Mouse (Mus musculus): ENCODE measurements around the gene Dync2li1. TPM values are rescaled to one million over a fixed set of nuclear protein-coding genes. Genes with fewer than 3 reads are reported as not detected.

Gene Dync2li1
- polyA plus RNA-seq, 1 experiment = 10.1 TPM

- Histone ChIP-seq H3K79me2 (ENCODE audit: control insufficient read depth, insufficient read depth) (no peaks in the 10 kb centered on the region), H3K27me3 (ENCODE audit: control insufficient read depth, insufficient read depth, insufficient read length) (no peaks in the 10 kb centered on the region), H3K36me3 (ENCODE audit: control insufficient read depth, insufficient read depth) (peaks cover 48% of the 10 kb centered on the region), H3K4me3 (no peak overlapping the region), H3ac (ENCODE audit: control insufficient read depth, insufficient read length) (no peak overlapping the region), H3K4me2 (ENCODE audit: low read depth) (no peak overlapping the region)
- TF ChIP-seq MYOD1 (IDR thresholded peaks at IDR 0.05; ENCODE audit: control insufficient read depth in 1 of 3, insufficient read length in 2 of 3, low read depth in 2 of 3) (no peak), E2F4 (IDR thresholded peaks at IDR 0.05; ENCODE audit: insufficient read depth) (no peak), MAX (IDR thresholded peaks at IDR 0.05; ENCODE audit: low read depth) (no peak), USF1 (IDR thresholded peaks at IDR 0.05; ENCODE audit: low read depth) (no peak), TCF3 (IDR thresholded peaks at IDR 0.05; ENCODE audit: insufficient read length, low read depth) (no peak)
Measured at GRCm38 (mm10) chr17:84596015-84596441, 30.3 kb upstream of the Dync2li1 start.

GRCm38 (mm10) chr17:84596501-84596900 is 29.8 kb upstream of the Dync2li1 start:
- H3K4me3 ChIP-seq = no peak overlapping the region
- H3K4me2 ChIP-seq (ENCODE audit: low read depth) = no peak overlapping the region
- peaks cover 48% of the 10 kb centered on the region for H3K36me3 ChIP-seq (ENCODE audit: control insufficient read depth, insufficient read depth)
- H3K79me2 ChIP-seq (ENCODE audit: control insufficient read depth, insufficient read depth) = no peaks in the 10 kb centered on the region
- no peak overlapping the region for H3ac ChIP-seq (ENCODE audit: control insufficient read depth, insufficient read length)
- TF ChIP-seq REST (IDR thresholded peaks at IDR 0.05; ENCODE audit: insufficient read depth, insufficient read length) (no peak), E2F4 (IDR thresholded peaks at IDR 0.05; ENCODE audit: insufficient read depth) (no peak), MAX (IDR thresholded peaks at IDR 0.05; ENCODE audit: low read depth) (no peak), MYOD1 (IDR thresholded peaks at IDR 0.05; ENCODE audit: control insufficient read depth in 1 of 3, insufficient read length in 2 of 3, low read depth in 2 of 3) (no peak), CEBPB (IDR thresholded peaks at IDR 0.05; ENCODE audit: insufficient read depth, poor library complexity, severe bottlenecking) (no peak), TCF3 (IDR thresholded peaks at IDR 0.05; ENCODE audit: insufficient read length, low read depth) (no peak), MYOG (IDR thresholded peaks at IDR 0.05; ENCODE audit: control insufficient read depth in 1 of 3, insufficient read depth in 1 of 3, insufficient read length in 2 of 3, low read depth in 2 of 3) (no peak), POLR2A (IDR thresholded peaks at IDR 0.05; ENCODE audit: insufficient read length, low read depth) (no peak), POLR2AphosphoS2 (IDR thresholded peaks at IDR 0.05; ENCODE audit: insufficient read length, low read depth) (no peak), SRF (IDR thresholded peaks at IDR 0.05; ENCODE audit: control insufficient read depth, insufficient read length, low read depth) (no peak), TCF12 (IDR thresholded peaks at IDR 0.05; ENCODE audit: insufficient read depth, poor library complexity, severe bottlenecking) (no peak), USF1 (IDR thresholded peaks at IDR 0.05; ENCODE audit: low read depth) (no peak)
- no peaks in the 10 kb centered on the region for H3K27me3 ChIP-seq (ENCODE audit: control insufficient read depth, insufficient read depth, insufficient read length)

GRCm38 (mm10) chr17:84597859-84598258 is 28.4 kb upstream of the Dync2li1 start:
- Histone ChIP-seq H3ac (ENCODE audit: control insufficient read depth, insufficient read length) (no peak overlapping the region), H3K27me3 (ENCODE audit: control insufficient read depth, insufficient read depth, insufficient read length) (no peaks in the 10 kb centered on the region), H3K79me2 (ENCODE audit: control insufficient read depth, insufficient read depth) (no peaks in the 10 kb centered on the region), H3K4me2 (ENCODE audit: low read depth) (no peak overlapping the region), H3K4me3 (no peak overlapping the region), H3K36me3 (ENCODE audit: control insufficient read depth, insufficient read depth) (peaks cover 39% of the 10 kb centered on the region)
- TF ChIP-seq SRF (IDR thresholded peaks at IDR 0.05; ENCODE audit: control insufficient read depth, insufficient read length, low read depth) = no peak

- Histone ChIP-seq H3K27me3 (ENCODE audit: control insufficient read depth, insufficient read depth, insufficient read length) (no peaks in the 10 kb centered on the region), H3K4me3 (no peak overlapping the region), H3K36me3 (ENCODE audit: control insufficient read depth, insufficient read depth) (peaks cover 33% of the 10 kb centered on the region), H3K79me2 (ENCODE audit: control insufficient read depth, insufficient read depth) (no peaks in the 10 kb centered on the region), H3ac (ENCODE audit: control insufficient read depth, insufficient read length) (no peak overlapping the region), H3K4me2 (ENCODE audit: low read depth) (no peak overlapping the region)
- TF ChIP-seq MYOG (IDR thresholded peaks at IDR 0.05; ENCODE audit: control insufficient read depth in 1 of 3, insufficient read depth in 1 of 3, insufficient read length in 2 of 3, low read depth in 2 of 3) = no peak
- no peak for TF ChIP-seq TCF3 (IDR thresholded peaks at IDR 0.05; ENCODE audit: insufficient read length, low read depth)
- no peak for TF ChIP-seq REST (IDR thresholded peaks at IDR 0.05; ENCODE audit: insufficient read depth, insufficient read length)
- TF ChIP-seq POLR2A (IDR thresholded peaks at IDR 0.05; ENCODE audit: insufficient read length, low read depth) = no peak
- TF ChIP-seq MYOD1 (IDR thresholded peaks at IDR 0.05; ENCODE audit: control insufficient read depth in 1 of 3, insufficient read length in 2 of 3, low read depth in 2 of 3) = no peak
Measured at GRCm38 (mm10) chr17:84598928-84599327, 27.4 kb upstream of the Dync2li1 start.

GRCm38 (mm10) chr17:84600051-84600983 is 26.0 kb upstream of the Dync2li1 start:
- Histone ChIP-seq H3K4me2 (ENCODE audit: low read depth) (no peak overlapping the region), H3ac (ENCODE audit: control insufficient read depth, insufficient read length) (no peak overlapping the region), H3K79me2 (ENCODE audit: control insufficient read depth, insufficient read depth) (no peaks in the 10 kb centered on the region), H3K4me3 (no peak overlapping the region), H3K27me3 (ENCODE audit: control insufficient read depth, insufficient read depth, insufficient read length) (no peaks in the 10 kb centered on the region), H3K36me3 (ENCODE audit: control insufficient read depth, insufficient read depth) (peaks cover 29% of the 10 kb centered on the region)
- TF ChIP-seq MYOD1 (IDR thresholded peaks at IDR 0.05; ENCODE audit: control insufficient read depth in 1 of 3, insufficient read length in 2 of 3, low read depth in 2 of 3) (peak in 2 of 3 experiments; percentile 68 to 78), POLR2AphosphoS2 (IDR thresholded peaks at IDR 0.05; ENCODE audit: insufficient read length, low read depth) (no peak), E2F4 (IDR thresholded peaks at IDR 0.05; ENCODE audit: insufficient read depth) (no peak), USF1 (IDR thresholded peaks at IDR 0.05; ENCODE audit: low read depth) (no peak), REST (IDR thresholded peaks at IDR 0.05; ENCODE audit: insufficient read depth, insufficient read length) (no peak)

All from myocyte (in vitro differentiated cells).